Mouse (Mus musculus): ENCODE data around the gene Gm9970. TPM values are rescaled to one million over a fixed set of nuclear protein-coding genes. Genes with fewer than 3 reads are reported as not detected.
"Not testable (repeated sequence)": the region's sequence is repeated elsewhere in the genome, so short reads cannot be mapped to it uniquely, and the experiment has no call there.

Gene Gm9970
- polyA plus RNA-seq, 1 experiment from 2014 or later, result not detected

GRCm38 (mm10) chr5:31219474-31219873 lies 21.6 kb downstream of the Gm9970 start:
- Histone ChIP-seq H3K9me3 (no peaks in the 10 kb centered on the region), H3K36me3 (no peaks in the 10 kb centered on the region), H3K4me1 (peaks cover 9% of the 10 kb centered on the region; the same call in 1 of the 2 replicates), H3K27ac (peak overlapping the region; percentile 97), H3K4me3 (peak overlapping the region; percentile 99), H3K27me3 (ENCODE audit: insufficient read depth, poor library complexity, severe bottlenecking) (no peaks in the 10 kb centered on the region)
- 1% methylated on average over 11 of the region's 11 CpGs for WGBS
- DNase-seq (ENCODE audit: low spot score), result no peak

- H3K4me1 ChIP-seq, result peaks cover 9% of the 10 kb centered on the region; the same call in 1 of the 2 replicates
- H3K4me3 ChIP-seq, result peak overlapping the region; percentile 99
- no peaks in the 10 kb centered on the region for H3K9me3 ChIP-seq
- H3K27ac ChIP-seq, result 0 out of 2 replicates have a peak overlapping the region, but pooled peaks have one; percentile 97
- no peaks in the 10 kb centered on the region for H3K27me3 ChIP-seq (ENCODE audit: insufficient read depth, poor library complexity, severe bottlenecking)
- WGBS, result 6% methylated on average over 2 of the region's 2 CpGs
- no peak for DNase-seq (ENCODE audit: low spot score)
- no peaks in the 10 kb centered on the region for H3K36me3 ChIP-seq
Observed at GRCm38 (mm10) chr5:31219070-31219469, 22.0 kb downstream of the Gm9970 start.

- no peak for DNase-seq (ENCODE audit: low spot score)
- WGBS, result 46% methylated on average over 7 of the region's 7 CpGs
- H3K27me3 ChIP-seq (ENCODE audit: insufficient read depth, poor library complexity, severe bottlenecking), result no peaks in the 10 kb centered on the region
- no peaks in the 10 kb centered on the region for H3K9me3 ChIP-seq
- peaks cover 9% of the 10 kb centered on the region; the same call in 1 of the 2 replicates for H3K4me1 ChIP-seq
- H3K36me3 ChIP-seq, result no peaks in the 10 kb centered on the region
- H3K4me3 ChIP-seq, result peak overlapping the region; percentile 6; the same call in 1 of the 2 replicates
- H3K27ac ChIP-seq, result no peak overlapping the region
Observed at GRCm38 (mm10) chr5:31218294-31218693, 22.7 kb downstream of the Gm9970 start.

GRCm38 (mm10) chr5:31216554-31216953 lies 24.5 kb downstream of the Gm9970 start:
- WGBS, result 85% methylated on average over 6 of the region's 6 CpGs
- H3K36me3 ChIP-seq, result not testable (repeated sequence)

GRCm38 (mm10) chr5:31204421-31204820 lies 36.6 kb downstream of the Gm9970 start:
- H3K27ac ChIP-seq, result no peak overlapping the region
- WGBS, result 94% methylated on average over 6 of the region's 6 CpGs
- no peak for DNase-seq (ENCODE audit: low spot score)
- H3K4me1 ChIP-seq, result peaks cover 8% of the 10 kb centered on the region; the same call in 1 of the 2 replicates
- H3K9me3 ChIP-seq, result peaks cover 5% of the 10 kb centered on the region
- H3K4me3 ChIP-seq, result no peak overlapping the region
- H3K27me3 ChIP-seq (ENCODE audit: insufficient read depth, poor library complexity, severe bottlenecking), result no peaks in the 10 kb centered on the region
- H3K36me3 ChIP-seq, result peaks cover 70% of the 10 kb centered on the region

More at GRCm38 (mm10) chr5:31216554-31216953, 24.5 kb downstream of the Gm9970 start:
- not testable (repeated sequence) for H3K4me1 ChIP-seq; H3K9me3 ChIP-seq; H3K4me3 ChIP-seq; H3K27ac ChIP-seq; DNase-seq (ENCODE audit: low spot score); H3K27me3 ChIP-seq (ENCODE audit: insufficient read depth, poor library complexity, severe bottlenecking)

GRCm38 (mm10) chr5:31203866-31204265 lies 37.2 kb downstream of the Gm9970 start:
- Histone ChIP-seq H3K27me3 (ENCODE audit: insufficient read depth, poor library complexity, severe bottlenecking) (no peaks in the 10 kb centered on the region), H3K4me1 (peaks cover 8% of the 10 kb centered on the region; the same call in 1 of the 2 replicates), H3K4me3 (no peak overlapping the region), H3K9me3 (peaks cover 5% of the 10 kb centered on the region), H3K27ac (no peak overlapping the region), H3K36me3 (peaks cover 76% of the 10 kb centered on the region)
- DNase-seq (ENCODE audit: low spot score), result no peak
- WGBS, result 92% methylated on average over 2 of the region's 2 CpGs

GRCm38 (mm10) chr5:31202933-31203332 lies 38.1 kb downstream of the Gm9970 start:
- H3K4me1 ChIP-seq, result peaks cover 8% of the 10 kb centered on the region; the same call in 1 of the 2 replicates
- H3K27ac ChIP-seq, result peak overlapping the region; percentile 96
- peaks cover 5% of the 10 kb centered on the region for H3K9me3 ChIP-seq
- peak overlapping the region; percentile 85 for H3K4me3 ChIP-seq
- no peak for DNase-seq (ENCODE audit: low spot score)
- 84% methylated on average over 7 of the region's 7 CpGs for WGBS
- peaks cover 83% of the 10 kb centered on the region for H3K36me3 ChIP-seq
- no peaks in the 10 kb centered on the region for H3K27me3 ChIP-seq (ENCODE audit: insufficient read depth, poor library complexity, severe bottlenecking)

- Histone ChIP-seq H3K27me3 (ENCODE audit: insufficient read depth, poor library complexity, severe bottlenecking) (no peaks in the 10 kb centered on the region), H3K9me3 (peaks cover 5% of the 10 kb centered on the region), H3K27ac (peak within 1 kb of the TSS; percentile 96), H3K36me3 (peaks cover 83% of the 10 kb centered on the region), H3K4me3 (peak within 1 kb of the TSS; percentile 85), H3K4me1 (peaks cover 8% of the 10 kb centered on the region; the same call in 1 of the 2 replicates)
- under 1% methylated on average over 51 of the region's 53 CpGs for WGBS
- peak; percentile 100 for DNase-seq (ENCODE audit: low spot score)
Observed at GRCm38 (mm10) chr5:31201742-31202590, 39.1 kb downstream of the Gm9970 start, which contains the start of gene Zfp513. TSS of gene Zfp513 (minus strand) at chr5:31202303.

GRCm38 (mm10) chr5:31201042-31201741 lies 39.8 kb downstream of the Gm9970 start:
- WGBS, result 22% methylated on average over 13 of the region's 13 CpGs
- Histone ChIP-seq H3K27ac (peak overlapping the region; percentile 96), H3K4me3 (peak overlapping the region; percentile 85), H3K27me3 (ENCODE audit: insufficient read depth, poor library complexity, severe bottlenecking) (no peaks in the 10 kb centered on the region), H3K4me1 (peaks cover 8% of the 10 kb centered on the region; the same call in 1 of the 2 replicates), H3K9me3 (peaks cover 5% of the 10 kb centered on the region), H3K36me3 (peaks cover 84% of the 10 kb centered on the region)
- DNase-seq (ENCODE audit: low spot score), result no peak

- no peak overlapping the region for H3K27ac ChIP-seq
- no peaks in the 10 kb centered on the region for H3K27me3 ChIP-seq (ENCODE audit: insufficient read depth, poor library complexity, severe bottlenecking)
- no peak for DNase-seq (ENCODE audit: low spot score)
- H3K4me3 ChIP-seq, result 0 out of 2 replicates have a peak overlapping the region, but pooled peaks have one; percentile 85
- H3K9me3 ChIP-seq, result peaks cover 5% of the 10 kb centered on the region
- H3K36me3 ChIP-seq, result peaks cover 84% of the 10 kb centered on the region
- H3K4me1 ChIP-seq, result peaks cover 8% of the 10 kb centered on the region; the same call in 1 of the 2 replicates
- WGBS, result 89% methylated on average over 27 of the region's 27 CpGs
Observed at GRCm38 (mm10) chr5:31200327-31200768, 40.7 kb downstream of the Gm9970 start.

- H3K27ac ChIP-seq, result no peak overlapping the region
- no peak for DNase-seq (ENCODE audit: low spot score)
- WGBS, result 90% methylated on average over 9 of the region's 9 CpGs
- H3K4me1 ChIP-seq, result peaks cover 8% of the 10 kb centered on the region; the same call in 1 of the 2 replicates
- no peaks in the 10 kb centered on the region for H3K27me3 ChIP-seq (ENCODE audit: insufficient read depth, poor library complexity, severe bottlenecking)
- 0 out of 2 replicates have a peak overlapping the region, but pooled peaks have one; percentile 85 for H3K4me3 ChIP-seq
- peaks cover 5% of the 10 kb centered on the region for H3K9me3 ChIP-seq
- peaks cover 84% of the 10 kb centered on the region for H3K36me3 ChIP-seq
Observed at GRCm38 (mm10) chr5:31199893-31200292, 41.1 kb downstream of the Gm9970 start.

GRCm38 (mm10) chr5:31199321-31199892 lies 41.6 kb downstream of the Gm9970 start:
- Histone ChIP-seq H3K9me3 (peaks cover 5% of the 10 kb centered on the region), H3K4me3 (no peak overlapping the region), H3K27ac (no peak overlapping the region), H3K4me1 (peaks cover 8% of the 10 kb centered on the region; the same call in 1 of the 2 replicates), H3K27me3 (ENCODE audit: insufficient read depth, poor library complexity, severe bottlenecking) (no peaks in the 10 kb centered on the region), H3K36me3 (peaks cover 84% of the 10 kb centered on the region)
- no peak for DNase-seq (ENCODE audit: low spot score)
- 91% methylated on average over 19 of the region's 19 CpGs for WGBS

All from heart, embryonic 10.5 days (tissue).